Mouse (Mus musculus): Measurements from ENCODE around the gene Zcchc9. TPM values are rescaled to one million over a fixed set of nuclear protein-coding genes. Genes with fewer than 3 reads are reported as not detected.
"Not testable (repeated sequence)": the region's sequence is repeated elsewhere in the genome, so short reads cannot be mapped to it uniquely, and the experiment has no call there.

The Zcchc9 gene
- polyA plus RNA-seq, 1 experiment from 2014 or later, result 18.5 TPM

DNA sequence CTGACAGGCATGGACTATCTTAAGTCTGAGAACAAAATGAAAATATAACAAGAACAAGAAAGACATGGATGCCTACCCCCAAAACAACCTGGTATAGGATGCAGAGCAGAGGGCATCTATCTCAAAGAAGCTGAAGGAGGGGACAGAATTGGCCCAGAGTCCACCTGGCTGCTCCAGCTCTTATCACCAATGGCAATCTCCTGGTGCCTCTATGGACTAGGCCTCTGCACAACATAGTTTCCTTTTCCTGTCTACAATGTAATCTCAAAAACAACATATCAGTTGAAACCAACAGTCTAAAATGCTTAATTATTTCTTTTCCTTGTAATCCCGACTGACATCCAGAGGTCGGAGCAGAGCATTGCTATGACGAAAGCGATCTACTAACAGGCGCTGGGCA lies 29.4 kb downstream of the Zcchc9 start:
- Histone ChIP-seq H3K4me1 (ENCODE audit: control insufficient read depth, insufficient read depth, low read length) (no peaks in the 10 kb centered on the region), H3K36me3 (ENCODE audit: control insufficient read depth, insufficient read depth, low read length) (no peaks in the 10 kb centered on the region), H3K27ac (ENCODE audit: low read length) (no peak overlapping the region), H3K9me3 (replicated peaks; ENCODE audit: control insufficient read depth, low read length, poor library complexity, severe bottlenecking) (no peaks in the 10 kb centered on the region), H3K27me3 (ENCODE audit: control insufficient read depth, insufficient read depth, low read depth, low read length) (no peaks in the 10 kb centered on the region), H3K4me3 (ENCODE audit: low read depth, low read length) (no peak overlapping the region), H3K9ac (ENCODE audit: low read depth, low read length) (no peak overlapping the region), H3K4me2 (ENCODE audit: low read length) (no peak overlapping the region)
- ATAC-seq, result no peak
- WGBS, result 97% methylated on average over 5 of the region's 5 CpGs

DNA sequence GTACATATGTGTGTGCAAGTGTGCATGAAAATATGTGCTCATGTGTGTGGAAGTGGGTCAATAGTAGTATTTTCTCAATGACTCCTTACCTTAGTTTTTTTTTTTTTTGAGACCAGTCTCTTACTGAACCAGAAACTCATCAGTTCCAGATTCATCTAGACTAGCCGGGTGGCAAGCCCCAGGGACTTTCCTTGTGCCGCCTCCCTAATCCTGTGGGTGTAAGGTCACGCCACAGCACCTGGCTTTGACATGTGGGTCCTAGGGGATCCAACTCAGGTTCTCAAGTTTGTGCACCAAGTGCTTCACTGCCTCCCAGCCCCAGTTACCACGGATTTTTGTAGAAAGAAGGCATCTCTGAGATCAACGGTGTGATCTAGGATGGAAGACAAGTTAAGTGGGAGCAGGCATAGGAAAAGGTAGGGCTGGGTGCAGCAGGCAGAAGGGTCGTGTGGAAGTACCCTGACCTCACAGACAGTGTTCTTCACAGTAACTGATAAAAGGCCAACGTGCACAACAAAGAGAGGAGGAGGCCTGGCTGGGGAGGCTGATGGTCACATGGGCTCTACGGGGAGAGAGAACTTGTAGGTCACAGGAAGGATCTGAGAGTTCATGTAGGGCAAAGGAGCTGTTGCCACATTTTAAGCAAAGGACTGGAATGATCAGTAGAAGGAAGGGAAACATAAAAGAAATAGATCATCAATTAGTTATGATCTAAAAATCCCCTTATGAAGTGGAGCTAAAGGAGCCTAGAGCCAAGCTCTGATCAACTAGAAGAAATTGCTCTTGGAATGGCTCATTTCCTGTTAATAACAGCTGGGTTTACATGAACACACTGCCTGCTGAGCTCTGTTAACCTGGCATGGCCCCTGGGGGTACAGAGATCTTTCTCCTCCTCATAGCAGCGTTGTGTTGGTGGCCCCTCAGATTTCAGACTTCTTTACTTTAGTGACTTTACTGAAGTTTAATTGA lies 38.5 kb downstream of the Zcchc9 start:
- no peak overlapping the region for H3K4me3 ChIP-seq (ENCODE audit: low read depth, low read length)
- H3K27me3 ChIP-seq (ENCODE audit: control insufficient read depth, insufficient read depth, low read depth, low read length), result no peaks in the 10 kb centered on the region
- no peak overlapping the region for H3K4me2 ChIP-seq (ENCODE audit: low read length)
- no peak overlapping the region for H3K27ac ChIP-seq (ENCODE audit: low read length)
- no peak overlapping the region for H3K9ac ChIP-seq (ENCODE audit: low read depth, low read length)
- no peak for ATAC-seq
- no peaks in the 10 kb centered on the region for H3K36me3 ChIP-seq (ENCODE audit: control insufficient read depth, insufficient read depth, low read length)
- no peaks in the 10 kb centered on the region for H3K4me1 ChIP-seq (ENCODE audit: control insufficient read depth, insufficient read depth, low read length)
- WGBS, result 77% methylated on average over 9 of the region's 9 CpGs
- no peaks in the 10 kb centered on the region for H3K9me3 ChIP-seq (replicated peaks; ENCODE audit: control insufficient read depth, low read length, poor library complexity, severe bottlenecking)

DNA sequence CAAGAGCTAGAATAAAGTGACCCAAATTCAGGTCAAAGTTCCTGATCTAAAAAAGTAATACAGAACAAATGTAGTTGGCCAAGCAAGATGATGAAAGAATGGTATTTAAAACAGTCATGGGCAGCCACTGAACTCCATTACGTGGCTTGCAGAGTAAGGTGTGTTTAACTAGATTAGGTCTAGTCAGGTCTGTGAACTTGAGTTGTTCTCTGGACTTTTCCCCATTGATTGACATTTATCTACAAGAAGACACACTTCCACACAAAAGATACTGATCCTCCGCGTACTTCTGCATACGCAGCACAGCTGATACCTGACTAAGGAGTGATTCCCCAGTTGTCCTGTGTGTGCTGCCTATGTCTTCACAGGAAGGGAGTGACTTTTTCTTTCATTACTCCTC lies 41.9 kb downstream of the Zcchc9 start:
- Histone ChIP-seq H3K27me3 (ENCODE audit: control insufficient read depth, insufficient read depth, low read depth, low read length) (no peaks in the 10 kb centered on the region), H3K27ac (ENCODE audit: low read length) (no peak overlapping the region), H3K4me3 (ENCODE audit: low read depth, low read length) (no peak overlapping the region), H3K36me3 (ENCODE audit: control insufficient read depth, insufficient read depth, low read length) (no peaks in the 10 kb centered on the region), H3K9ac (ENCODE audit: low read depth, low read length) (no peak overlapping the region), H3K4me1 (ENCODE audit: control insufficient read depth, insufficient read depth, low read length) (no peaks in the 10 kb centered on the region), H3K4me2 (ENCODE audit: low read length) (no peak overlapping the region), H3K9me3 (replicated peaks; ENCODE audit: control insufficient read depth, low read length, poor library complexity, severe bottlenecking) (no peaks in the 10 kb centered on the region)
- ATAC-seq, result no peak
- WGBS, result 90% methylated on average over 4 of the region's 4 CpGs

DNA sequence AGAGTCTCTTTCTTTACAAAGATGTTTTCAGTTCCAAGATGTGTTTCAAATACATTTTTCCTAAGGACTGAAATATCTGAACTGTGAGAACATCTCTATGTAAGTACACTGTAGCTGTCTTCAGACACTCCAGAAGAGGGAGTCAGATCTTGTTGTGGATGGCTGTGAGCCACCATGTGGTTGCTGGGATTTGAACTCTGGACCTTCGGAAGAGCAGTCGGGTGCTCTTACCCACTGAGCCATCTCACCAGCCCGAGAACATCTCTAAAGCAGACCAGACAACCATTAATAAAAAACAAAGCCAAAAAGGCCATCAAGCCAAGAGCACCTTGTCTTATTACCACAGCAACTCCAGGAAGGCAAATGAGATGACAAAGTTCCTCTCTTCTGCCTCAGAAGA lies 43.9 kb downstream of the Zcchc9 start:
- H3K9ac ChIP-seq (ENCODE audit: low read depth, low read length); H3K27ac ChIP-seq (ENCODE audit: low read length); H3K27me3 ChIP-seq (ENCODE audit: control insufficient read depth, insufficient read depth, low read depth, low read length); H3K4me1 ChIP-seq (ENCODE audit: control insufficient read depth, insufficient read depth, low read length); H3K4me2 ChIP-seq (ENCODE audit: low read length); ATAC-seq; H3K9me3 ChIP-seq (replicated peaks; ENCODE audit: control insufficient read depth, low read length, poor library complexity, severe bottlenecking); H3K36me3 ChIP-seq (ENCODE audit: control insufficient read depth, insufficient read depth, low read length); H3K4me3 ChIP-seq (ENCODE audit: low read depth, low read length): not testable (repeated sequence)
- WGBS, result 90% methylated on average over 3 of the region's 3 CpGs

DNA sequence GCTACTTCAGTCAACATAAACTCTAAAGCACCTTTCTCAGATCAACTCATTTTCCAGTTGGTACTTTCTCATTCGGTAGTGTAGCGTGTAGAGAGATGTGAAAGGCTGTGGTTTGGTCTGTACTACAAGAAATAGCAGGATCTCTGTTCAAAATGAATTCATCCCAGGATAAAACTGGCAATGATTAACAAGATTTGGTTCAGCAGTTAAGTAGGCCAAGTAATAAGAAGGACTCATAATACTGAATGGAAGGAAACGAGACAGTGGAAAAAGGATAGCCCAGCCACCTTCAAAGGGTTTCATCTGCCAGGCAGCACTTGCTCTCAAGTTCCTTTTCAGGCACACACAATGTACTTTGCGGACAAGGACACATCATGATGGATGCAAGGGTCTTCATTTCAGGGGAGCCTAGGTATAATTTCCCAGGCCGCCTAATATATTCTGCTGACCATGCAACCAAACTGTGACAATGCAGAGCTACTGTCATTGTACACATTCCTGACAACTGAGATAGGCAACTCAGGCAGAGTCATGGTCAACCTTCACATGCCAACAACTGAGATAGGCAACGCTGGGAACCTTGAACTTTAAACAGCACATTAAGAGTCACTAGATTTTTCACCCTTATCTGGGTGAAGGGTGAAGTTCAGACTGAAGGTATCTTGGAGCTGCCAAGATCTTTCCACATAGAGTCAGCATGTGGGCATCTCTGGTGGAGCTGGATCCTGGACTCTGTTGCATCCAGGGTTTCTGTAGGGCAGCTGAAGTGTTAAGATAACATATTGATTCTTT lies 45.7 kb downstream of the Zcchc9 start:
- Histone ChIP-seq H3K4me1 (ENCODE audit: control insufficient read depth, insufficient read depth, low read length) (no peaks in the 10 kb centered on the region), H3K4me2 (ENCODE audit: low read length) (no peak overlapping the region), H3K9ac (ENCODE audit: low read depth, low read length) (no peak overlapping the region), H3K4me3 (ENCODE audit: low read depth, low read length) (no peak overlapping the region), H3K27ac (ENCODE audit: low read length) (no peak overlapping the region), H3K27me3 (ENCODE audit: control insufficient read depth, insufficient read depth, low read depth, low read length) (no peaks in the 10 kb centered on the region), H3K9me3 (replicated peaks; ENCODE audit: control insufficient read depth, low read length, poor library complexity, severe bottlenecking) (no peaks in the 10 kb centered on the region), H3K36me3 (ENCODE audit: control insufficient read depth, insufficient read depth, low read length) (no peaks in the 10 kb centered on the region)
- WGBS, result 94% methylated on average over 6 of the region's 6 CpGs
- no peak for ATAC-seq

DNA sequence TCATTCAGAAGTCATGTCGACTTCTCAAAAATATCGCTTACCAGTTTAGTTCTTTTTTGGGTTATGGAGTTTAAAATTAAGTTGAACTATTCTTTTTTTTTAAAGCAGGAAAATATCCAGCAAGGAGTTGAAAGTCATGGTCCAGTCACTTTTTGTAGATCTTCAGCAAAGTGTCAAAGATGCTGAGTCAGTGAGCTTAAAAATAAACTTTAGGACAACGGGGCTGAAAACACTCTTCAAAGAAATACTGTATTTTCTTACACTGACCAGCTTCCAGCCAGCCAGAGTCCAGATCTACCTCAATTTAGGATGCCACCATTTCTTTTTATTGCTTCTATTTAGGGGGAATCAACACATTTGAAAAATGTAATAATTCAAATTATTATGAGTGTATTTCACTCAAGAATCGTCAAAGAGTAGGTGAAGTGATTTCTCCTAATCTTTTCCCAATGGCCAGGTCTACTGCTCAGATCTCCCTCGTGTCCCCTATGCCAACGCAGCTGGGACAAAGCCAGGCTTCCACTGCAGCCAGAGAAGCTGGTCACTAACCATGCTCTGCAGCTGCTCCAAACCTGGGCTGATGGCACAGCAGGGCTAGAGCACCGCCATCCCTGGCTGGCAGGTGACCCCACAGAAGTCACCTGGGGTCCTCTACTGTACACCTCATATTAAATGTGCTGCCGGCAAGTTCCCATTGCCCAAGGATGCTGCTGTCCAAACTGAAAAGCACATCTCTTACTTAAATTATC lies 47.0 kb downstream of the Zcchc9 start:
- no peaks in the 10 kb centered on the region for H3K4me1 ChIP-seq (ENCODE audit: control insufficient read depth, insufficient read depth, low read length)
- H3K27me3 ChIP-seq (ENCODE audit: control insufficient read depth, insufficient read depth, low read depth, low read length), result no peaks in the 10 kb centered on the region
- no peak overlapping the region for H3K4me3 ChIP-seq (ENCODE audit: low read depth, low read length)
- no peak overlapping the region for H3K9ac ChIP-seq (ENCODE audit: low read depth, low read length)
- no peaks in the 10 kb centered on the region for H3K36me3 ChIP-seq (ENCODE audit: control insufficient read depth, insufficient read depth, low read length)
- no peak overlapping the region for H3K4me2 ChIP-seq (ENCODE audit: low read length)
- no peaks in the 10 kb centered on the region for H3K9me3 ChIP-seq (replicated peaks; ENCODE audit: control insufficient read depth, low read length, poor library complexity, severe bottlenecking)
- no peak for ATAC-seq
- WGBS, result 91% methylated on average over 8 of the region's 8 CpGs
- no peak overlapping the region for H3K27ac ChIP-seq (ENCODE audit: low read length)

DNA sequence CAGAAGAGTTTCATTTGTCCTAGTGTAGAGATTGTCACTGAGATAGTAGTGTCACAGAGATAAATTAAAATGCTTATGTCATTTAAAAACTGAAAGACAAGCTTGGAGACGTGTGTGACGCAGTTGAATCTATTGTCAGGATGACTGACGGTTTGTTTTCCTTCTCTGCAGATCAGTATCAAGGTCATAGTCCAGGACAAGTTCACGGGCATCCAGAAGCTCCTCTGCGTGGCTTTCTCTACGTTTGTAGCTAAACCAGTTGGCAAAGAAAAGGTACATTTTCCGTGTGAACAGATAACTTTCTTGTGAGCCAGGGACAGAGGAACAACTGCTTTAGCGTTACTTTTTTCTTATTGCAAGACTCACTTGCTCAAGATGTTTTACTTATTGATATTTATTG lies 47.7 kb downstream of the Zcchc9 start:
- Histone ChIP-seq H3K9me3 (replicated peaks; ENCODE audit: control insufficient read depth, low read length, poor library complexity, severe bottlenecking) (no peaks in the 10 kb centered on the region), H3K9ac (ENCODE audit: low read depth, low read length) (no peak overlapping the region), H3K27me3 (ENCODE audit: control insufficient read depth, insufficient read depth, low read depth, low read length) (no peaks in the 10 kb centered on the region), H3K4me1 (ENCODE audit: control insufficient read depth, insufficient read depth, low read length) (no peaks in the 10 kb centered on the region), H3K36me3 (ENCODE audit: control insufficient read depth, insufficient read depth, low read length) (no peaks in the 10 kb centered on the region), H3K4me3 (ENCODE audit: low read depth, low read length) (no peak overlapping the region), H3K4me2 (ENCODE audit: low read length) (no peak overlapping the region), H3K27ac (ENCODE audit: low read length) (no peak overlapping the region)
- no peak for ATAC-seq
- WGBS, result 77% methylated on average over 8 of the region's 8 CpGs

DNA sequence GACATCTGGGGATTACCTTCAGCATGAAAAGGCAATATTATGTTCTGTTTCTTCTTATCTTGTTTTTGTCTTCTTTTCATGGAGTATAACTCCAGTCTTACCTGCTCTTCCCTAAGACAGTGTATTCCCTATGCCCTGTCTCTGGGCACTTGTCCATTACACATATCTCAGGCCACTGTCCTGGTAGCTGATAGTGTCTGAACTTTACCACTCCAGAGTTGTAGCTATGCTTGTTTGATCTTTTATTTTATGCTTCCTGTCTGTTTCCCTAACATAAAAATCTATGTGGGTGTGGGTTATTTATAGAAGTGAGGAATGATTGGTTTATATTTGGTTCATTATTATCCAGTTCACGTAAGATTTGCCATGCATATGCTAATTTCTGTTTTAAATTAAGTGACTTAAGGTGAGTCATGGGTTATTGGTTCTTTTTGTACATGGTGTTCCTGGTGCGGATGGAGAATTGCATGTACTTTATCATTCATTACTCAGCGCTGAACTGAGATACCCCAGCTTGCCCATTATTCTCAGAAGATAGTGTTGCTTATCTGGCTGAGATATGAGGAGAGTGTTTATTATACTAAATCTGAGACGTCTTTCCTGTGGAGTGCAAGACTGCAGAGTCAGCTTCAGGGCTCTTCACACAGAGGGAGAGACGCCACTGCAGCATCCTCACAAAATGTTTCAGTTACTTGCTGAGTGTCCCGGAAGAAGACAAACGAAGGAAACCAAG lies 49.0 kb downstream of the Zcchc9 start:
- H3K4me3 ChIP-seq (ENCODE audit: low read depth, low read length), result no peak overlapping the region
- H3K27me3 ChIP-seq (ENCODE audit: control insufficient read depth, insufficient read depth, low read depth, low read length), result no peaks in the 10 kb centered on the region
- WGBS, result 77% methylated on average over 7 of the region's 7 CpGs
- H3K9me3 ChIP-seq (replicated peaks; ENCODE audit: control insufficient read depth, low read length, poor library complexity, severe bottlenecking), result no peaks in the 10 kb centered on the region
- H3K36me3 ChIP-seq (ENCODE audit: control insufficient read depth, insufficient read depth, low read length), result no peaks in the 10 kb centered on the region
- ATAC-seq, result no peak
- H3K27ac ChIP-seq (ENCODE audit: low read length), result no peak overlapping the region
- H3K4me2 ChIP-seq (ENCODE audit: low read length), result no peak overlapping the region
- no peak overlapping the region for H3K9ac ChIP-seq (ENCODE audit: low read depth, low read length)
- no peaks in the 10 kb centered on the region for H3K4me1 ChIP-seq (ENCODE audit: control insufficient read depth, insufficient read depth, low read length)
